Mouse (Mus musculus): ENCODE results near the gene Poln.

Gene Poln

DNA sequence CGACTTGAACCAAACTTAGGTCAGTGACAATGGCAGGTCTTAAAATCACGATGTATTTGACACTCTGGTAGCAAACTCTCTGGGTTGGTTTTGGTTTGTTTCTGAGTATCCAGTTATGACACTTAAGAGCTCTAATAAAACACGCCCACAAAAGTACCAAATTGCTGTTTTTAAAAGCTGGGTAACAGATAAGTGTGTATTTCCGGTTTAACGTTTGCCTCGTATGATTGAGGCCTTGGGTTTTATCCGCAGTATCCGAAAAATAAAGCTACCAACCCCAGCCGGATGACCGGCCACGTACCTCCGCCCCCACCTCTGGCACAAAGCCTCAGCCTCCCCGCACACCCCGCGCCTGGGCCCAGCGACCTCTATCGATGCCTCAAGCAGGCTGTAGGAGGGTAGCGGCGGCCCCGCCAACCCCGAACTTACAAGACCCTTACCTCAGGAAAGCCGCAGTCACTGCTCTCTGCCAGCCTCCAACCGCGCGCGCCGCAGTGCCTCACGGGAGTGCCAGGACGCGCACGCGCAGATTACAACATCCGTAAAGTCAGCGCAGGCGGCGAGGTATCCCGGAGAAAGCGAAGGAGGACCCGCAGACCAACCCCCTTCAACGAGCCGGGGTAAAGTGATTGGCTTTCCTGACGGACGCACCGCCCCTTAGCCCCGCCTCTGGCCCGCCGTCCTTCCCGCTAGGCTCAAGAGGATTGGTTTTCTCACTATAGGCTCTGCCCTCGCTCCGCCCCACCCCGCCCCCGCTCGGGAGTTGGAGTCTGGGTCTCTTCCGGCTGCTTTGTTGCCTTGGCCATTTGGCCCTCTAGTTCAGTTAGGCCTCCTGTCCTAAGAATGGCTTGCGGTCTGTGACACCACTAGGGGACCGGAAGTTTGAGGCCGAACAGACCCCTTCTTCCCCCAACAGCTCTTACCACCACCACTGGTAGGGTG, at the start of gene Poln, which contains the start of gene Haus3:
TSS of gene Poln (minus strand) at position 499 of the 942 bp plus-strand sequence.
TSS of gene Haus3 (minus strand) at position 578 of the 942 bp plus-strand sequence.
- DNase-seq (ENCODE audit: low spot score in 2 of 2), result peak; percentile 91 to 93

DNA sequence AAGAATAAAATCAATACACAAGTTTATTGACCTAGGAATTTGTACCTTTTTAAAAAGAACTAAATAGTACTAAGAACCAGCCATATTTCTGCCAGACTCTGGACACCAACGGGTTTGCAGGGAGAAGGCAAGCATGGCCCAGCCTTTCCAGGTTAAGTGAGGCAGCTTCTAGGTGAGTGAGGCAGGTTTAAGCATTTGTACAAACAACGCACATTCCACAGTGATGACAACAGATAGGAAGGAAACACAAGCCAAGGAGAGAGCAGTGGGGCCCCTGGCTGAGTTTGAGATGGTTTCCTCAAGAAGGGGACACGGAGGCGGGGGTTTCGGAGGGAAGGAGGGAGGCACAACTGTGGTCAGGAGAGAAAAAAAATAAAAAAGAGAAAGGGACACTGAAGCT, 49.4 kb upstream of the Poln start:
- no peak for DNase-seq (ENCODE audit: low spot score in 2 of 2)

DNA sequence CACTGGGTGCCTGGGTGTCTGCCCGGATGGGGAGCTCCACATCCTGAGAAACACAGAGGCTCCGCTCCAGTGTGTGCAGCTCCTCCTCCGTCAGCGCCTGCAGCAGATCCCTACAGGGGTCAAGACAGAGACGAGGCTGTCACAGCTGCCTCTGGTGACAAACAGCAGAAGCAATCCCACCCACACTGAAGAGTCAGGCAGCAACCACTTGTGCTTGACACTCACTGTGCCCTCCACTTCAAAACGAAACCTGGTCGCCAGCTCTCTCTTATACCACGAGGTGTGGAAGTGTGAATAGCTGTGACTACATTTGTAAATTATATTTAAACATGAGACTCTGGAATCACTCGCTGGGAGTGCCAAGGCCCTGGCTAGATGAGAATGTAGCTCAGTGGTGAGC, 48.5 kb upstream of the Poln start:
- no peak for DNase-seq (ENCODE audit: low spot score in 2 of 2)

DNA sequence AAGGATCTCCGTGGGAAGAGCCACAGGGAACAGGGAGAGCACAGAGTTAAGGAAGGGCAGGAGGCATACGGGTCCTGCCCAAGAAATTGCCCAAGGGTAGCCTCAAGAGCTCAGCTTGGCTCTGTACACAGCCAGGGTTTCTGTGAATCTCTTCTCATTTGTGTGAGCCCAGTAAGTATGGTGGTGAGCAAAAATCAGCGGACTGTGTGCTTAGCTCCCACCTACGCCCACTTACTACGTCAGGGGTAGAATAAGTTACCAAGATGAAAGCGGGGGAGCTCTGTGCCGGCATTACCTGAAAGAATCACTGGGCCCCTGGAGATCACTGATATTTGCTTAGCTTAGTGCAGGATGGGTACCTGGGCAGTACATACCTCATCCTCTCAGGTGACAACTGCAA, 46.8 kb upstream of the Poln start:
- DNase-seq (ENCODE audit: low spot score in 2 of 2), result no peak

DNA sequence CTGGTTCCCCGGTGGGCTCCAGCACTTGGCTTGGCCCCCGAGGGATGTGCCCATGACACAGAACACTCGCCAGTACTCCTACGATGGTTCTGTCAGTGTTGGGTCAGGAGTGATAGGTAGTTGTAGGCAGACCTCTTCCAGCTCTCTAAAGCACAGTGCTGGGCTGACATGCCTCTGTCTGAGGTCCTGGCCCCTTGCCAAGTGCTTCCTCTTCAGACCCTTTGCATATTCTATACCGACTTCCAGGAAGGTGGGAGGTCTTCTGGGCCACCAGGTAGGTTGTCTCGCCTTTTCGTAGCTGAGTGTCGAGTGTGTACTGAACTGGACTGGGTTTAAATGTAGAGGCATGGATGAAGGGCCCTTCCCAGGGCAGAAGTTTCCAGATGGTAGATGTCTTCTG, 44.4 kb upstream of the Poln start:
- DNase-seq (ENCODE audit: low spot score in 2 of 2), result no peak

DNA sequence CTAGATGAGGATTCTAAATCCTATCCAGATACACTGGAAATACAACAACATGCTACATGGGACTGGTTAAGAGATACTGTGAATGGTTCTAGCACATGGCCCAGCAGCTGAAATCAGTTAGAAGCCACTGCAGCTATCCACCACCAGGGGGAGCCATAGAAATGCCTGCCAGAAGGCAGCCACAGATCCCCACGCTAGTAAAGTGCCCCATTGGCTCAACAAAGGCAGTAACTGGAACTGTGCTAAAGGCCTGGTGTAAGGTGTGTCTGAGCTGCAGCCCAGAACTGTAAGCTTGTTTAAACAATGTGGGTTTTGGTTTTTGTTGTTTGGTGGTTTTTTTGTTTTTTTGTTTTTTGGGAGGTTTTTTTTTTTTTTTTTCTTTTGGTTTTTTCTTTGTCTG, 41.0 kb upstream of the Poln start:
- DNase-seq (ENCODE audit: low spot score in 2 of 2), result peak in 1 of 2 experiments; percentile 69

DNA sequence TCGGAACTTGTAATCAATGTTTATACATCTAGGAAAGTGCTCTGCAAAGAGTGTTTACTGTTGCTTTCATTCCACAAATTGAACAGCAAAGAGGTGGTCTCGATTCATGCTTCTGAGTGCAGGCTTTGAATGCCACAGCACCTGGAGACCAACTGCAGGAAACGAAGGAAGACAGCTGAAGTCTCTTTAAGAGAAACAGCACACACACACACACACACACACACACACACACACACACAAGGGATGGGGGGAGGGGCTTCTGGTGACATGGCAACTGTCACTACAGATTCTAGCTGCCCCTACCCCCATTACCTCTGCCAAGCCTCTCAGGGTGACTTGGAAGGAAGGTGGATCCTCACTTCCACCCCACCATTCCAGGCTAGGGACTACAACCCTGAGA, 38.3 kb upstream of the Poln start:
- no peak for DNase-seq (ENCODE audit: low spot score in 2 of 2)

DNA sequence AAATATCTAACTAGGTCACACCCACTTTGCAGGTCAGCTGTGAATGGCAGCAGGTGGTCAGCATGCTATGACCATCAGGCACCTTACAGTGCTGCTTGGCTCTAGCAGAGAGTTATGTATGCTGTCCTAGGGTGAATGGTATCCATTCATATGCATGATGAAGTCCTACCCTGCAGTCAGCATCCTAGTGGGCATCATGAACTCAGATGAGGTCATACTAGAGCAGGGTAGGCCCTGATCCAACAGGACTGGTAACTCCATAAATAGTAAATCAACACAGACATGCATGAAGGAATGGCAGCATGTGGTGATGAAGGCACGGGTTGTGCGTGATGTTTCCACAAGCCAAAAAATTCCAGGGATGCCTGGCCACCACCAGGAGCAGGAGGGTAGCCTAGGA, 36.5 kb upstream of the Poln start:
- DNase-seq (ENCODE audit: low spot score in 2 of 2), result no peak

DNA sequence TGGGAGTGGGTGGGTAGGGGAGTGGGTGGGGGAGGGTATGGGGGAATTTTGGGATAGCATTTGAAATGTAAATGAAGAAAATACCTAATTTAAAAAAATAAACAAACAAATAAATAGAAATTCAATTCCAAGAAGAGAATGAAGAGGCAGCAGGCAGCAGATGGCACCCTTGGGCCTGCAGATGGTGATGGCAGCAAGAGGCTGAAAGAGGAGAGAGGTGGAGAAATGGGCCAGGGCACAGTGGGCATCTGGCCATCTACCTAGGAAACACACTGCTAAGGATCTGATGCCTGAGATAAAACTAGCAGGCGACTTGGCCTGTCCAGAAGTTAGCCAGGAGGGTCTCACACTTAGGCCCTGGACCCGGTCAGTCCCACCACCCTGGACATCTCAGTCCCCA, 35.7 kb upstream of the Poln start:
- no peak for DNase-seq (ENCODE audit: low spot score in 2 of 2)

DNA sequence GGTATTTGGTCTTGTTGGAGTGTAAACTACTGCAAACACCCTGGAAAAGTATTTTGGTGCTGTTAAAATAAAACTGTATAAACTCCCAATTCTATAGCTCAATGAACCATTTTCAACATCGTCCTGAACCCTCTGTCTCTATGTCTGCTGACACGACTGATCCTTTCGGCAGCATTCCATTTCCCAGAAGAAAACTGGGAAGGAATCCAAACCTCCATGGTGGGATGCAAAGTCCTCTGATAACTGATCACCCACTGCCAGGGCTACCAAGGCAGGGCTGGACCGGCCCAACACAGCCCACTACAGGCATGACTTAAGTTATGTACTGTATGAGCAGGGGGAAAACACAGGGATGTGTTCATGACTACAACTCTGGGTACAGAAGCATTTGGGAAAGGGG, 32.8 kb upstream of the Poln start:
- no peak for DNase-seq (ENCODE audit: low spot score in 2 of 2)

DNA sequence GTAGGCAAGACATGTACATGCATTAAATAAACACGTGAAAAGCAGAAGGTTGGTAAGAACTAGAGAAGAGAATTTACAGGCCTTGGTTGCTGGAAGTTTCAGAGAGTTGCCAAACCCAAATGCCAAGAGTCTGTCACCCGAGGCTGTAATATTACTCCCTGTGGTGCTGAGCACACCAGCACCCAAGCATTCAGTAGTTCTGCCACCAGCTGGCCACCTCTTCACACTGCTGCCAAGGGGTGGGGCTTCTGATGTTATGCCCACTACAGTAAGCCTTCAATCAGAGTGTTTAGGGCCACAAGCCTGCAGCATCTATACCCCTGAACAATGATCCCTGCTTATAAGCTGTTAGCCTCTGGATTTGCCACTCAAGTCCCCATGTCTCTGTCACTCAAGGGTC, 32.1 kb upstream of the Poln start:
- DNase-seq (ENCODE audit: low spot score in 2 of 2), result no peak

DNA sequence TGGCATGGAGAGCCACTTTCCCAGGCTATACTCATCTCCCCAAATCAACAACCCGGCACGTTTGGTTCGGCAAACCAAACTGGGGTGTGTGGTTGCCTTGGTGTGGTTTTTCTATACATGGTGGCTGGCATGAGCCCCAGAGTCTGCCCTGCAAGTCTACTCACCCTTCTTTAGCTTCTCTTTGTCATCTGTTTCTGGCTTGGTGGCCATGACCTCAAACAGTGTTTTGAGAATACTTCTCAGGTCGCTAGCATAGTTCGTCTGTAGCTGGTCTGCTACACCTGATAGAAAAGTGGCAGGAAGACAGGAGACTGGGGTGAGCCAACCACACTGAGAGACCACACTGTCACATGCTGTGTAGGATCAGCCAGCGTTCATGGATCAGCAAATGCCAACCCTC, 29.4 kb upstream of the Poln start:
- DNase-seq (ENCODE audit: low spot score in 2 of 2), result no peak

DNA sequence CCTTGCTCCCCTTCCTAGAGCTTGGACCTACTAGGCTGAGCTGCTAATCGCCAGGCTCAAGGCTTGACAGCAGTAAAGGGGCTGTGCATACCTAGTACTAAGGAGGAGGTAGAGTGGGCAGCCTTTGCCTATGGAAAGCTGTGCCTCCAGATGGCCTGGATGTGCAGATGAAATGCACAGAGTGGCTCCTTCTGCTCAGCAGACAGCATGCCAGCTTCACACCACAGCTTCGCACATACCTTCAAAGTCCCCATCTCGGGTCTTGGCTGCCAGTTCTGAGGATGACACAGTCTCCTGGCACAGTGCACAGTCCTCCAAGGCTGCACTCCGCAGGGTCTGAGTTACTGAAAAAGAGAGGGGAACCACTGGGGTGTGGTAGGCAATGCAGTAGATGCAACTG, 28.0 kb upstream of the Poln start:
- peak in 1 of 2 experiments; percentile 46 for DNase-seq (ENCODE audit: low spot score in 2 of 2)

DNA sequence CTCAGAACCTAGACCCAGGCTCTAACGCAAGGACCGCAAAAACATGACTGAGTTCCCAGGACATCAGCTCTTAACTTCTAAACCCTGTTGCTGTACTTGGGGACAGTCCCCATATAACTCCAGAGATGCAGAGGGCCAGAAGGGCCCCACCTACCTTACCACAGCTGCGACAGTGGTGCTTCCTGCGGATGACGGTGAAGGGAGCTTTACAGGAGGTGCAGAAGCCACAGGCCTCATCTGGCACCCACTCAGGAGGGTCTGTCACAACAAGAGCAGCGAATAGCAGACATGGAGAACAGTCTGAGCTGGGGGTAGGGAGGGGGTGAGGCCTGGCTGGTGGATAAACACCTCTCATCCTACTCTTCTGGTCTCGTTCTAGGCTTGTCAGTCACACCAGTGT, 27.2 kb upstream of the Poln start:
- DNase-seq (ENCODE audit: low spot score in 2 of 2), result no peak

DNA sequence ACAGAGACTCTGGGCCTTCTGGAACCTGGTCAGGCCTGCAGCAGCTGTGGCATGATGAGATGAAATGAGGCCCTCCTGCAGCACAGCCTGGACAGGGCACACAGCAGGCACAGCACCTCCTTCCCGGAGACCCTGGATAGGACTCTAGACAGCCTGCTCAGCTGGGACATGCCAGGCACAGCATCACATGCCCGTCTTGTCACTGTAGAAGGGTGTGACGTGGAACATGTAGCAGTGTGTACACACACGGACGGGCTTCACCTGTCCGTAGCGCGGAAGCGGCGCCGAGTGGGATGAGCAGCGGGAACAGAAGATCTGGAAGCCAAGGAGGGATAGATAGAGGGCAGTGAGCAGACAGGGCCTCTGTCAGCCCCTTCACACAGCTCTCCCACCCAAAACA, 26.5 kb upstream of the Poln start:
- DNase-seq (ENCODE audit: low spot score in 2 of 2), result no peak

DNA sequence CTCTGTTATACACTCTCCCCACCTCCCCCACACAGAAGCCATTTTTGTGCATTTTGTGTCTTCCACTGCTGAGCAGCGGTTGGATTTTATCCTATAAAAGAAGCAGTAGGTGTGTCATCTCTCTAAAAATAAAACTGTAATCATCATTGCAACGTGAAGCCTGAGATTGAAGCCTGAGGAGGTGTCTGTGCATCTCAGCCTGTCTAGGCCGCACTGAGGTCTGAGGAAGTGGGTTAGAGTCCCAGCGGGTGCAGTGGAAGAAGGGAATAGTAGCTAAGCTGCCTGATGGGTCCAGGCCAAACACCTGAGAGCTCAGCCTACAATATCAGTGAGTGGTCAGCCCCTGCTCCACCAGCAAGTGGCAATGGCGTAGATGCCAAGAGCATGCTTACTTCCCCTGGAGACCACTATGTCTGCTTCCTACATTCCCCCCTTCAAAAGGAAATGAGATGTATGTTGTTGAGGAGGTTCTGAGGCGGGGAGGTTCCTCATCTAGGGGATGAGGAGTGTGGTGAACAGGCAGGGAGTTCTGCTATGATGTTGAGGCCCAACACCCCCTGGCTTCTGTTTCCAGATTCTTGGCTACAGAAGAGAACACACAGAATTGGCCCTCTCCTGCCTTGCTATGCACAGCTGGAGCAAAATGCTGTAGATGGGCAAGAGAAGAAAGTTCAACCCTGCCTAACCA, 25.9 kb upstream of the Poln start:
- DNase-seq (ENCODE audit: low spot score in 2 of 2), result no peak

DNA sequence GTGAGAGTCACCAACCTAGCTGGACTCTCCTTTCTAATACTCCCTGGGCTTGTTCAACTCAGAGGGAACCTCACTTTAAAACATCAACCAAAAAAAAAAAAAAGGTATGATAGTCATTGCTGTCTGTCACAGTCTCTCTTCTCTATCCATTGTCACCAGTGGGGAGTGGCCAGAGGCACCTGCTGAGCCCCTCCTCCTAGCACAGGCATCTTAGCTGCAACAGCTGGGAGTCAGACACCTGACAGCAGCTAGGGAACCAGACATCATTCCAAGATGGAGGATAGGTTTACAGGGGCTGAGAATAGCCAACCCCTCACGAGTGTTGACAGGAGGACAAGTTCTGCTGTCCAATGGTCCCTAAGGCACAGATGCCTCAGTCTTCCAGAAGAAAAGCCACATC, 25.2 kb upstream of the Poln start:
- DNase-seq (ENCODE audit: low spot score in 2 of 2), result no peak

DNA sequence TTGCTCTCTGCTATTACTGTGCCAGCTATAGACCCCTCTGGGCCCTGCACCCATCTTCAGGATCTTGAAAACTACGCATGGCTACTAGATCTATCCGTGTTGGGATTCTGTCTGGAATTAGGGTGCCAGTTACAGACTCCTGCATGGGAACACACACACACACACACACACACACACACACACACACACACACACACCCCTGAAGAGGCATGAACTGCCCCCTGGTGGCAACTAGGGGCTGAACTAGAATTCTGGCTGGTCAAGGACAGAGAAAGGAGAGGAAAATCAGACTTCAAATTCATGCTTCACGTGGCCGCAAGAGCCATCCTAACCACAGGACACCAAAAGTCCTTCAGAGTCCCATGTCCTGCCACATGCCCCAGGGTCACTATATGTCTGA, 22.6 kb upstream of the Poln start:
- DNase-seq (ENCODE audit: low spot score in 2 of 2), result no peak

DNA sequence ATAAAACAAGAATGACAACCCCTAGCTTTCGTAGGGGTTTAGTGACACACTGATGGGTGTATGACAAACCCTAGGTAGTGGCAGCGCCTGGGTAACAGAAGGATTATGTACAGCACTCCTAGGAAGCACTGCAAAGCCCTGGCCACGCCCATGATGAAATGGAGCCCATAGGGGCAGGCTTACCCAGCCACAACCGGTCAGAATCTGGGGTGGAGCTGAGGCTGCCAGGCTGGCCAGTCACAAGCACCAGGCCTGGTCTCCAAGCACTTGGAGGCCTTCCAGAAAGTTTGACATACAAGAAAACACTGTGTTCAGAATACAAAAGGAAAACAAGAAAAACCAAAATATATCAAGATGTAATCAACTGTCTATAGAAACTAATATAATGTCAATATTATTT, 21.8 kb upstream of the Poln start:
- no peak for DNase-seq (ENCODE audit: low spot score in 2 of 2)

DNA sequence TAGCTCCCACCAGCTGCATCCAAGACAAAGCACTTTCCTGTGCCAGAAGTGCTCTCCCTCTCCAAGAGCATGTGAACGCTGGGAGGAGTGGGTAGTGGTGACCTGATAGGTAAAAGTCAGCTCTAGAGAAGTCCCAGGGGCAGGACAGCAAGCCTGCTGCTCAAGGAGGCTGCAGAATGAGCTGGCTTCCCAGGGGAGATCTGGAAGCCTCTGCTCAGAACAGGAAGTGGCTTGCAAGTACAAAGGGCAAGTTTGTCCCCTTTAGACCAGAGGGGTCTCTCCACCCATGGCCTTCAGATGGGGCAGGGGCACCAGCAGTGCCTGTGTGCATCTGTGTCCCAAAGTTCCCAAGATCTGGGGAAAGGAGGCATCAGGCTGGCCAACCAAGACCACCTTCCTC, 20.3 kb upstream of the Poln start:
- no peak for DNase-seq (ENCODE audit: low spot score in 2 of 2)

DNA sequence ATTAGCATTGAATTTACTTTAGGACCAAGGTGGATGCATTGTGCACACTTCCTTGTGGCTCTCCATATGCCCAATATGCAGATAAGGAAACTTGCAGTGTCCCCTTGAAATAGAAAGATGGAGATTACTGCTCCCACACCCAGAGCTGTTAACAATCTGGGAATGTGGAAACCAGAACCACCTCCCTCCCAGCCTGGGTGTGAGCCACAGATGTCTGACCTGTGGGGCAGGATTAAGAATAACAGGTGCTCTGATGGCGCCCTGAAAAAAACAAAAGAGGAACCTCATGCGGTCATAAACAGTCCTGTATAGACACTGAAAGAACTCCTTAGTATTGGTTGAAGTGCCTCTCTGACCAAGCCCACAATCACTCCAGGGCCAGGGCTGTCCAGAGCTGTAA, 19.6 kb upstream of the Poln start:
- DNase-seq (ENCODE audit: low spot score in 2 of 2), result no peak

DNA sequence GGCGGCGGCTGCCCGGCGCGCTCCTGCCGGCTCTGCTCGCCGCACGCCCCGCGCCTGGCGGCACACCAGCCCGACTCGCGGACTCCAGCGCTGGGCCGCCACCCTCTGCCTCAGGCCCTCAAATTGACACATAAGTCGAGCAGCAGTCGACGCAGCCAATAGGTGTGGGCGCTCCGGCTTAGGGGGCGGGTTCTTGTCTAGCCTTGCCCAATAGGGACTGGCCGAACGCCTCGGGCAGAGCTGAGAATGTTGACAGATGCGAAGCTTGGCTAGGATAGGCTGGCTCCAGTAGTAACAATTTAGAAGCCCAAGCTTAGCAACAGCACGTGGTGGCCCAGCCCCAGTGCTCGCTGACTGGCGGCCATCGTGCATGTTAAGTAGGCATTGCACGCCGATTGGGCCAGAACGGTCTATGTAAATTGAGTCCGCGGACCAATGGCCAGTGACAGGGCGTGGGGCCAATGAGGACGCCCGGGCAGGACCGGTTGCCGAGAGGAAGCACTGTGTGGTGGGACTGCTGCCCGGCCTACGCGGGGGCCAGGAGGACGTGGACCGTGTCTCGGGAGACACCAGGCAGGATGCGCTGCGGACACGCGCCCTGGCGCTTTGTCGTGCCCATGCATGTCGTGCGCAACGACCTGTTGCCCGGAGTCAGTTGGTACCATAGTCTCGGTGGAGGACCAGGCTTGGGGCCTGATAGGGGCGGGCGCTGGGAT, 18.5 kb upstream of the Poln start, which contains the start of gene Mxd4:
TSS of gene Mxd4 (minus strand) at position 120 of the 716 bp plus-strand sequence.
- peak; percentile 96 to 99 for DNase-seq (ENCODE audit: low spot score in 2 of 2)
